Comparison of ENCODE assay signal across 18 mouse cellular contexts in genomic region chr11:113974876-113975666, GRCm38 (mm10).
DNase-seq lines count a peak whose midpoint lies in the region; ATAC-seq and TF ChIP-seq lines count a peak whose summit lies in the region.
"Had no signal": no experiment of that assay in that cellular context is flagged by ENCODE, and none has a peak within 500 bp of the region (broad histone marks: within the 10 kb centered on the region; RNA-seq: fewer than 3 reads in every experiment).

No protein-coding gene starts in this region.

- peaks cover 16% of the 10 kb centered on the region for H3K36me3 ChIP-seq in hindbrain, embryonic 10.5 days
- no peaks in the 10 kb centered on the region for H3K36me3 ChIP-seq in hindbrain, embryonic 16.5 days (ENCODE audit: control insufficient read depth, insufficient read depth, low read length)
- no peaks in the 10 kb centered on the region for H3K36me3 ChIP-seq in hindbrain, embryonic 13.5 days
- H3K36me3 ChIP-seq in hindbrain, postnatal 0 days (ENCODE audit: insufficient read depth, low read length): no peaks in the 10 kb centered on the region
- no peaks in the 10 kb centered on the region for H3K36me3 ChIP-seq in midbrain, embryonic 16.5 days (ENCODE audit: control insufficient read depth, insufficient read depth, low read length)
- H3K36me3 ChIP-seq: embryonic facial prominence, embryonic 10.5 days; lung, embryonic 15.5 days had no signal

- H3K9me3 ChIP-seq in hindbrain, embryonic 10.5 days: peaks cover 18% of the 10 kb centered on the region
- H3K9me3 ChIP-seq in hindbrain, embryonic 16.5 days (ENCODE audit: control insufficient read depth, low read length): no peaks in the 10 kb centered on the region
- H3K9me3 ChIP-seq in hindbrain, embryonic 13.5 days: no peaks in the 10 kb centered on the region
- H3K9me3 ChIP-seq in hindbrain, postnatal 0 days (ENCODE audit: low read length): no peaks in the 10 kb centered on the region
- no peaks in the 10 kb centered on the region for H3K9me3 ChIP-seq in midbrain, embryonic 16.5 days (replicated peaks; ENCODE audit: control insufficient read depth, low read length, poor library complexity, severe bottlenecking)
- H3K9me3 ChIP-seq: lung, embryonic 15.5 days had no signal

- H3K4me3 ChIP-seq in hindbrain, embryonic 10.5 days: no peak overlapping the region
- H3K4me3 ChIP-seq in hindbrain, embryonic 16.5 days (ENCODE audit: low read length): no peak overlapping the region
- no peak overlapping the region for H3K4me3 ChIP-seq in hindbrain, embryonic 13.5 days
- H3K4me3 ChIP-seq in hindbrain, postnatal 0 days (ENCODE audit: low read length): no peak overlapping the region
- no peak overlapping the region for H3K4me3 ChIP-seq in midbrain, embryonic 16.5 days (ENCODE audit: low read depth, low read length)
- H3K4me3 ChIP-seq: embryonic facial prominence, embryonic 10.5 days; heart, adult 2 months; lung, embryonic 15.5 days had no signal

- H3K9ac ChIP-seq in hindbrain, embryonic 16.5 days (ENCODE audit: low read depth, low read length): no peak overlapping the region
- H3K9ac ChIP-seq in hindbrain, embryonic 13.5 days: no peak overlapping the region
- no peak overlapping the region for H3K9ac ChIP-seq in hindbrain, postnatal 0 days (replicated peaks; ENCODE audit: low read length)
- no peak overlapping the region for H3K9ac ChIP-seq in midbrain, embryonic 16.5 days (ENCODE audit: low read depth, low read length)
- H3K9ac ChIP-seq: liver, embryonic 14.5 days; lung, embryonic 15.5 days had no signal

- H3K4me1 ChIP-seq in hindbrain, embryonic 10.5 days (replicated peaks): peaks cover 38% of the 10 kb centered on the region
- peaks cover 26% of the 10 kb centered on the region for H3K4me1 ChIP-seq in hindbrain, embryonic 16.5 days (ENCODE audit: control insufficient read depth, insufficient read depth, low read depth, low read length)
- H3K4me1 ChIP-seq in hindbrain, embryonic 13.5 days (replicated peaks): peaks cover 53% of the 10 kb centered on the region
- peaks cover 22% of the 10 kb centered on the region for H3K4me1 ChIP-seq in hindbrain, postnatal 0 days (ENCODE audit: insufficient read depth, low read length)
- H3K4me1 ChIP-seq in midbrain, embryonic 16.5 days (ENCODE audit: control insufficient read depth, insufficient read depth, low read length): peaks cover 16% of the 10 kb centered on the region

- DNase-seq in hindbrain, embryonic 10.5 days (ENCODE audit: low spot score): peak; percentile 30
- peak; percentile 64 for DNase-seq in hindbrain, postnatal 0 days (ENCODE audit: low spot score)
- DNase-seq in testis, postnatal 10 days (ENCODE audit: low spot score): no peak
- DNase-seq in lung, postnatal 14 days: no peak
- DNase-seq: adrenal gland, adult 2 months; cerebellum, adult 9-11 months; gastrocnemius, postnatal 25 days; kidney, adult 9 months; kidney, postnatal 4 days had no signal

- no peak for TF ChIP-seq CTCF in hindbrain, postnatal 0 days (IDR thresholded peaks at IDR 0.05; ENCODE audit: low read depth)

- ATAC-seq in hindbrain, embryonic 16.5 days: no peak
- no peak for ATAC-seq in hindbrain, embryonic 13.5 days (ENCODE audit: low FRiP score)
- peak; percentile 41; the same call in 1 of the 2 replicates for ATAC-seq in hindbrain, postnatal 0 days
- peak; percentile 37; the same call in 1 of the 2 replicates for ATAC-seq in midbrain, embryonic 16.5 days
- ATAC-seq: forebrain, embryonic 14.5 days had no signal

- H3K27me3 ChIP-seq in hindbrain, embryonic 10.5 days (ENCODE audit: insufficient read depth, poor library complexity, severe bottlenecking): no peaks in the 10 kb centered on the region
- H3K27me3 ChIP-seq in hindbrain, embryonic 16.5 days (replicated peaks; ENCODE audit: control insufficient read depth, insufficient read depth, low read length): no peaks in the 10 kb centered on the region
- H3K27me3 ChIP-seq in hindbrain, embryonic 13.5 days: no peaks in the 10 kb centered on the region
- H3K27me3 ChIP-seq in hindbrain, postnatal 0 days (ENCODE audit: insufficient read depth, low read length): no peaks in the 10 kb centered on the region
- no peaks in the 10 kb centered on the region for H3K27me3 ChIP-seq in midbrain, embryonic 16.5 days (ENCODE audit: control insufficient read depth, insufficient read depth, low read depth, low read length)
- H3K27me3 ChIP-seq: lung, embryonic 15.5 days had no signal

- peak overlapping the region; percentile 62 for H3K27ac ChIP-seq in hindbrain, embryonic 10.5 days
- no peak overlapping the region for H3K27ac ChIP-seq in hindbrain, embryonic 16.5 days (ENCODE audit: low read depth, low read length)
- peak overlapping the region; percentile 35; the same call in 1 of the 2 replicates for H3K27ac ChIP-seq in hindbrain, embryonic 13.5 days
- no peak overlapping the region; the same call in 1 of the 2 replicates for H3K27ac ChIP-seq in hindbrain, postnatal 0 days
- 0 out of 2 replicates have a peak overlapping the region, but pooled peaks have one; percentile 19 for H3K27ac ChIP-seq in midbrain, embryonic 16.5 days (ENCODE audit: low read length)
- H3K27ac ChIP-seq: embryonic facial prominence, embryonic 10.5 days; heart, adult 2 months; liver, embryonic 14.5 days; lung, embryonic 15.5 days; macrophage had no signal

- 36% methylated on average over 16 of the region's 16 CpGs for WGBS in hindbrain, embryonic 10.5 days
- 37% methylated on average over 16 of the region's 16 CpGs for whole genome bisulfite sequencing in hindbrain, embryonic 16.5 days
- WGBS in hindbrain, embryonic 13.5 days: 34% methylated on average over 16 of the region's 16 CpGs
- 29% methylated on average over 16 of the region's 16 CpGs for WGBS in hindbrain, postnatal 0 days
- WGBS in midbrain, embryonic 16.5 days: 11% methylated on average over 16 of the region's 16 CpGs

- no peak overlapping the region for H3K4me2 ChIP-seq in hindbrain, embryonic 16.5 days (ENCODE audit: low read length)
- no peak overlapping the region for H3K4me2 ChIP-seq in hindbrain, embryonic 13.5 days
- H3K4me2 ChIP-seq in hindbrain, postnatal 0 days (ENCODE audit: low read depth, low read length): no peak overlapping the region
- no peak overlapping the region for H3K4me2 ChIP-seq in midbrain, embryonic 16.5 days (ENCODE audit: low read length)
- H3K4me2 ChIP-seq: lung, embryonic 15.5 days had no signal

Comparison
In these comparisons a context has a peak if more than half of its experiments do, and no peak if none do; other contexts are left out.
1. H3K27ac ChIP-seq: peak in hindbrain, embryonic 10.5 days (single experiment), hindbrain, embryonic 13.5 days (single experiment) and midbrain, embryonic 16.5 days (single experiment); none in hindbrain, embryonic 16.5 days (single experiment) and hindbrain, postnatal 0 days (single experiment).
2. ATAC-seq: peak in hindbrain, postnatal 0 days (single experiment) and midbrain, embryonic 16.5 days (single experiment); none in hindbrain, embryonic 16.5 days (single experiment) and hindbrain, embryonic 13.5 days (single experiment).
3. DNase-seq: peak in hindbrain, embryonic 10.5 days (single experiment) and hindbrain, postnatal 0 days (single experiment); none in testis, postnatal 10 days (single experiment) and lung, postnatal 14 days (single experiment).